Mouse (Mus musculus) adrenal gland, adult 2 months (tissue): ENCODE measurements around the gene Wasf2. TPM values are rescaled to one million over a fixed set of nuclear protein-coding genes. Genes with fewer than 3 reads are reported as not detected.
"Not testable (repeated sequence)": the region's sequence is repeated elsewhere in the genome, so short reads cannot be mapped to it uniquely, and the experiment has no call there.

ENCODE experiments used
- DNase-seq: peaks from one replicate; pipeline ENCODE4 v3.0.0; 2021
- polyA plus RNA-seq: library from polyadenylated mRNA; depleted of rRNA; stranded (reverse); fragments of >200 nt; gene quantifications from 2 replicates; pipeline ENCODE4 v1.2.3, GENCODE M21; 2012
- total RNA-seq, 2 experiments: library from RNA; stranded (reverse); gene quantifications; 2 replicates each; pipeline ENCODE4 v1.2.3; 2021

Wasf2 gene
- total and polyA plus RNA-seq, 3 experiments: 57.0 to 130 (median 99.4) TPM

DNA sequence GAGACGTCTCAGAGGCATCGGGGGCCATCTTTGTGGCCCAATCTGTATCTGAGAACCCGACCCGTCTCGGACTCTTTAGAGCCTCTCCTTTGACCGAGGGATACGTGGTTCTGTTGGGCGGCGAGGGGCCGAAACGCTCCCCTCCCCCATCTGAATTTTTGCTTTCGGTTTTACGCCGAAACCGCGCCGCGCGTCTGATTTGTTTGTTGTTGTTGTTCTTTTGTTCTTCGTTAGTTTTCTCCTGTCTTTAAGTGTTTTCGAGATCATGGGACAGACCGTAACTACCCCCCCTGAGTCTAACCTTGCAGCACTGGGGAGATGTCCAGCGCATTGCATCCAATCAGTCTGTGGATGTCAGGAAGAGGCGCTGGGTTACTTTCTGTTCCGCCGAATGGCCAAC, 33.6 kb upstream of the Wasf2 start:
- DNase-seq: not testable (repeated sequence)

DNA sequence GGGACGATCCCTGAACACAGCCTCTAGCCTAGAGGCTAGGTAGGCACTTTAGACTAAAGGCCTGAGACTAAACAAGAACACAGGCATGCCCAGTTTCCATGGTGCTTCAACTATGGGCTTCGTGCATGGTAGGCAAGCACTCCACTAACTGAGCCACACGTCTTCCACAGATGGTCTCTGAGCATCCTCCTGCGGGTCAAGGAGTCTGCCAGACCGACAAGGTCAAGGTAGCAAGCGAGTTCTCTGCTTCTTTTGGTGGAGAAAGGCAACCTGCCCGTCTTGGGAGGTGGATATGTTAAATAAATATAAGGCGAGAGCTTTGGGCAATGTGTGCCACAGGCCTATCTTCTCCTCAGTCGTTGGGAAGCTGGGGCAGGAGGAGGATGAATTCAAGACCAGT, 28.6 kb upstream of the Wasf2 start:
- no peak for DNase-seq

DNA sequence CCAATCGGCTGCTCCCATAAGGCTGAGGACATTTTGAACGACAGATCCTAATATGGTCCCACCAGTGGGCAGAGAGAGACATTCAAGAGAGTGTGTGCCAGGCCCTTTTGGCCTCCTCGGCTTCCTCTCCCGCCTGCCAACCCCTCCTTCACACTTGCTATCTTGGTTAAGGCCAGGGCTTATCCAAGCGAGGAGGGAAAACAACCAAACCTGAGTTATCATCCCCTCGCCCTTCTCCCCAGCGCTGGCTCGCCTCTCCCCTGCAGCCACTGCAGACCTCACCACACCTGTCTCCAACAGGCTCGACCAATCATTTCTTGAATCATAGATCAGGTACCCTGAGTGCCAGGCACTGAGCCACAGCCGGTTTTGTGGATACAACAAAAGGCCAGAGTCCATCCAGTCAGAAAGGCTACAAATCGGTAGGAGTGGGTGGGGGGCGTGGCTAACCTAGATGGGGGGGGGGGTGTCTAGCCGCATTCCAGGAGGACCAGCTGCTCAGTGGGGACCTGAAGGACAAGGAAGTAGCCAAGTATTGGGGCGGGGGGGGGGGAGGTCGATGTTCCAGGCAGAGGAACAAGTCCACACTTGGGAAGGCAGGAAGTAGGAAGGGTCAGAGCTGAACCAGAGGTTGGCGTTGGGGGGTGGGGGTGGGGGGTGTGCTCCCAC, 26.6 kb upstream of the Wasf2 start:
- no peak for DNase-seq

DNA sequence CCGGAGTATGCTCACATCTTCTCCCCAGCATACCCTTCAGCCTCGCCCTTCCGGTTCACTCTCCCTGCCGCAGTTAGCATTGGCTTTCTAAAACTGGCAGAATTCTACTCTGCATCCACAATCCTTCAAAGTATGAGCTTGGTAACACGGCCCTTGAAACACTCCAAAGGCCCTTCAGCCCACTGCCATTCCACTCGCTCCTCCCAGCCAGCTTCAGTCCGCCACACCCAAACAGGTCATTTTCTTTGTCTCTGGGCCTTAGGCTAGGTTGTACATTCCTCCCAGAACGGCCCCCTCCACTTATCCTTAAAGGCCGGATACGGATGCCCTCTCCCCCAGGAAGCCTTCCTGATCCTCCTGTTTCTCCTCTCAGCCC, 26.1 kb upstream of the Wasf2 start:
- no peak for DNase-seq

DNA sequence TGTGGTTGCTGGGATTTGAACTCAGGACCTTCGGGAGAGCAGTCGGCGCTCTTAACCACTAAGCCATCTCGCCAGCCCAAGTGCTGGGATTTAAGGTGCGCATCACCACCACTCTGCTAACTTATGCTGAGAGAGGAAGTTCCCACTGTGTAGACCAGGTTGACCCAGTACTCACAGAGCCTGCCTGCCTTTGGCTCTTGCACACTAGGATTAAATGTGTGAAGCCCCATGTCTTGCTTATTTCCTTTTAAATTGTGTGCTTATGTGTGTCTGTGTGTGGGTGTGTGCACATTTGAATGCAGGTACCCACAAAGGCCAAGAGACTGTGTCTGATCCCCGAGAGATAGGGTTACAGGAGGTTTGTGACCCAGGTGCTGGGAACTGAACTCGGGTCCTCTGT, 23.6 kb upstream of the Wasf2 start:
- DNase-seq: no peak

DNA sequence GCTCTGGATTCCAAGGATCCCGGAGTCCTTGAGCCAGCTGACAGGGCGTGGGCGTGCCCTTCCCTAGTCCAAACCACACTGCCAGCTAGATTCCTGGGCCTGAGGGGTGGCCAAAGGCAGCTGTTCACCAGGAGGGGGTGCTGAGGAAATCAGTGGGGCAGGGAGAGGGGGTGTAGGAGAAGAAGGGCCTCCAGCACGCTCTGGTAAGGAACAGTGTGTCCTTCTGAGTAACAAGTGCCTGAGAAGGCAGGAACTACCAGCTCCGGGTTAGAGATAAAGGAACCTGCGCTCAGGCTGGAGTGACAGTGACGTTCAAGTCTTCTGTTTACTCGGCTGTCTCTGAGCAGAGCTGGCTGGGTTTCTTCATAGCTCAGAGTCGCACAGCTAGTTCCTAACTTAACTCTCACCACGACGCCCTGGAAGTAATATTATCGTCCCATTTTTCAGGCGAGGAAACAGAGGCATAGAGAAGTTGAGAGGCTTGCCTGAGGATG, 22.5 kb upstream of the Wasf2 start:
- DNase-seq: peak; percentile 59

DNA sequence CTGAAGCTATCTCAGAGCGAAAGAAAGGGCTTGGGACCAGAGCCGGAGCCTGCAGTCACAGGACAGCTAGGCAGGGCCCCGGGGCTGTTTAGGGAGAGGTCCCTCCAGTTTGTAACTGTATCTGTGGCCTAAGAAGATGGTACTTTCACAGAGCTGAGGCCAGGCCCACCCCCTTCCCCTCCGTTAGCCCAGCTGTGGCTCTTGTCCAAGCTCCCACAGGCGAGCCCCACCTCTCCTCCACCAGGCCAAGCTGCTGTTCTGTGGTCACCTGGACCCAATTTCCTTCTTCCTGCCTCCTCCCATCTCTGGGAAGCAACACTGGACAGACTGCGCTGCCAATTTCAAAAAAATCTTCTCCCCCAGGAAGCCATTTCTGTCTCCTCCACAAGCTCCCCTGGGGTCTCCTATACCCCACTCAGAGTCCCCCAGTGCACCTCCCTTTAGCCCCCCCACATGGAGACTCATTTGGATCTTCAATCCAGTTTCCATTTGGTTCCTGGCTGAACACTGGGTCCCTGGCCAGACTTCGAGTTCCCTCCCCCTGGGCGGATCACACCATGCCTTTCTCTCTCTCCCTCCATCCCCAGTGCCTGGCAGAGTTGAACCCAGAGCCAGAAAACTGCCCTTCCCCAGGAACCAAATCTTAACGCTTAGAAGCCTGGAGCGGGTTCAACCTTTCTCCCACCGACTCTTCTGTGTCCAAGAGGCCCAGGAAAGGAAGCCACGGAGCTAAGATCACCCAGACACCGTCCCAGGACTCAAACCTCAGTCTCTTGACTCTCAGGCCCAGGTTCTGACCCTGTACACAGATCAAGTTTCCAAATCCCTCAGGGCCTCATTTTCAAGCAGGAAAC, 21.6 kb upstream of the Wasf2 start:
- no peak for DNase-seq

DNA sequence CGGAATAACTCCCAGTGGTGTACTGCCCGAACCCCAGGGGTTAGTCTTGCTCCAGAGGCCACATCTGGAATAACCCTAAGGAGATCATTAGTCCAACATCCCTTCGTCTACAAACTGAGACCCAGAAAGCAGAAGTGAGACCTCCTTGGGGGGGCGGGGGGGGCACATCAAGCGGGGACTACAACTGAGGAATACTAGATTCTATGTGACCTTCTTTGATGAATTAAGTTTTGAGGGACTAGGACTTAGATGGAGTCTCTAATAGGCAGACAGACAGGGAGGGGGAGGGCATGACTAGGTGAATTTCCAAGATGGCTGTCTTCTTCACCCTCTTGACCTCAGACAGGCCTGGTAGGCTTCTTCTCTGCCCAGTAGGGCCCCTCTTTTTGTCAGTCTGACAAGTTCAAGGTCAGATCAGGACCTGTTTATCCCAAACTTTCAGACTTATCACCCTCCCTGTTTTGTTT, 20.9 kb upstream of the Wasf2 start:
- no peak for DNase-seq

DNA sequence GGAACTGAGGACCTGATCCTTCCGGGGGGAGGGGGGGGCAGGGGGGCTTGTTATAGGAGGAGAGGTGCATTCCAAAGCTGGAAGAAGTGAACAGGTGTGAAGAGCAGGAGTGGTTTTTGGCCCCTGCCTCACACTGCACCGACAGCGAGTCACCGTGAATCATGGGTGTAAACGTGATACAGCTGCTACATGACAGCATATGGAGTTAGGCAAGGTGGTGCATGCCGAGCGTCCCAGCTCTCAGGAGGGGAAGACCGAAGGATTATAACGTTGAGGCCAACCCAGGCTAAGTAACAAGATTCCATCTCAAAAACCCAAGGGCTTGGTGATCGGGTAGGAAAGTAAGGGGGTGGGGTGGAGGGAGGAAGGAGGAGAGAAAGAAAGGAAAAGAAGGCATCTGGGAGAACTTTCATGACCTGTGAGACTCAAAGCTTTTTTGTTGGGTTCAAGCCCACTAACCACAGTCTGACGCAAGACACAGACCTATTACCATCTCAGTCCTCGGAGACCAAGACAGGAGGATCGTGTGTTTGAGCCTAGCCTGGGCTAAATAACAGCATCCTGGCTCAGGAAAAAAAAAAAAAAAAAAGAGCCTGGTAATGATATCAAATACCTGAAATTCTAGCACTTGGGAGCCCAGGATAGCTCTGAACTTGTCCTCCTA, 18.0 kb upstream of the Wasf2 start:
- no peak for DNase-seq

DNA sequence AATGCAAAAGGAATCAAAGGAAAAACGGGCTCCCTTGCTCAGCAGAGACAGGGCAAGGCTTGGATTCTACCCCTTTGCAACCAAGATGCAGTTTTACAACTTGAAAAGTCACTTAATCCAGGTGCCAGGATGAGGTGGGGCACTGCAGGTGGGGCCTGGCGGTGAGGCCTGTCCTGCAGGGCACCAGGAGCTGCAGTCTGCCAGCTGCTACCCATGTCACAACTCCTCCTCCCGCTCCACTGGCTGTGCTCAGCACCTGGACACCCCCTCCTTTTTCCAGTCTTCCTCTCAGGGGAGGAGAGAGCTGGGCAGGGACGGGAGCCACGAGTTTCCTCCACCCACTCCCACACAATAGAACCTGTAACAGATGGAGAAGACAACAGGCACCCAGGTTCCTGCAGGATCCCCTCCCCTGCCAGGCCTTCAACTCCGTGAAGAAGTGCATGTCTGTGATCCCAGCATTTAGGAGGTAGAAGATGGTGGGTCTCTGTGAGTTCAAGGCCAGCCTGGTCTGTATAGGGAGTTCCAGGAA, 16.9 kb upstream of the Wasf2 start:
- no peak for DNase-seq

DNA sequence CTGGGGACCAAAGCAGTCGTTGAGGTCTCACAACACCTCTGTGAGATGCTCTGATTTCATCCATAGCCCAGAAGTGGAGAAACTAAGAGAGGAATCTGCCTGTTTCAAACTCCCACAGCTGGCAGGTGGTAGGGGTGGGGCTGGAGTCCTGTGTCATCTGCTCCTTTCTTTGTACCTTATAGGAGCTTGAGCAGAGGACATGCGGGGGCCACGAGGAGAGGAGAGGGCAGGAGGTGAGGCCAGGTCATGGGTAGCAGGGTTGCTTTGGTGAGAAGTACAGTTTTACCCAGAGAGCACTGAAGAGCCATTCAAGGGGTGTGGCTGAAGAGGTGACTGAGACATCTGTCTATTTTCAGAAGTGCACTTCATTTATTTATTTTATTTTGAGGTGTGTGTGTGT, 15.5 kb upstream of the Wasf2 start:
- DNase-seq: no peak

DNA sequence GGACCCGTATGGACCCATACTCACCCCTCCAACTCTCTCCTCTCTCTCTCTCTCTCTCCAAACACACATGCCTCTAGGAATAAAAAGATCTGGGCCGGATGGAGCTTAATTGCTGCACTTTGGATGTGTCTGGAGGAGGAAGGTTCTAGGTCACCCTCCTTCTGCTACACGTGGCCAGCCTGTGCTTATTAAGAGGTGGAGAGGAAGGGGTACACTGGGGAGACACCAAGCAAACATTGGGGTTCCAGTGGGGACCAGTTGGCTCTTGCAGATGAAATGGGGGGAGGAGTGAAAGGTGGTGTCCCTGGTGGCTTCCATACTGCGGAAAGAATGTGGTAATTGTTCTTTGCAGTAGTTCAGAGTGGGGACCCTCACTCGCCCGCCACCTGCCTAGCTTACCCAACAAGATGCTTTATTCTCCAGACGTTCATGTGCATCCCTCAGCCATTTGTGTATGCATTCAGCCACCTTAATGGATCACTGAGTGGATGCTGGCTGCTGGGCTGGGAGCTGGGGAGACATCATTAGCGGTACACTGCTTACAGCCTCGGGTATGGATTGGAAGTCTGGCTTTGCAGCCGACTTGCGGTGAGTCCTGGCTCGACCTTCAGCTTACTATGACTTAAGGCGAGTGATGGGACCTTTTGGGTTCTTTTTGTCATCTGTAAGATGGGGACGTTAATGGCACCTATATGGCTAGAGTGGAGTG, 14.4 kb upstream of the Wasf2 start:
- no peak for DNase-seq

DNA sequence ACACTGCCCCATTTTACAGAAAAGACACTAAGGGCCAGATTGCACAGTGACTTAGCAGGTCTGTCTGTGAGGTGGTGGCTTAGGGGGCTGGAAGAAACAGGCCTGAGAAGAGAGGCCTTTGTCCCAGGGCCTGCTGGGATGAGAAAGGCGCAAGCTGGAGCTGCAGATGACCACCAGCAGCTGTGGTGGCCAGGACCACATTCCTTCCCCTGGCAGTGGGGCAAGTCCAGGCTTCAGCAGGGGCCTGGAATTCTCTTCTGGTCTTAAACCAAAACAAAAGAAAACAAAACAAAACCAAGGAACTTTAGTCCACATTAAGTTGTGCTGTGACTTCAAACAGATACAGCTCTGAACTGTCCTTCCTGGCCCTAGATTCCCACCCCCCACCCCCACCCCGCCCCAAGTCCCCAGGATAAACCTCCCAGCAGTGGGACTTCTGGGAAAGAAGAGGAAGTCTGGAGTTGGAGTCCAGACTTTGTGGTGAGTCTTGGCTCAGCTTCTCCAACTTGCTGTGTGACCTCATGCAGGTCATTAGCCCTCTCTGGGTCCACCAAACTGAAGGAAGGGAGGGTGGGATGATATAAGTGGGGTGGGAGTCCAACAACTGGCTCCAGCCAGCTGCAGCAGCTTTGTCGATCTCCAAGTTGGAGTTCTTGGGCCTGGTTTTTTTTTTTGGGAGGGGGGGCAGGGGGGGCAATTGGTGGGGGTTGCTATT, 13.4 kb upstream of the Wasf2 start:
- no peak for DNase-seq

DNA sequence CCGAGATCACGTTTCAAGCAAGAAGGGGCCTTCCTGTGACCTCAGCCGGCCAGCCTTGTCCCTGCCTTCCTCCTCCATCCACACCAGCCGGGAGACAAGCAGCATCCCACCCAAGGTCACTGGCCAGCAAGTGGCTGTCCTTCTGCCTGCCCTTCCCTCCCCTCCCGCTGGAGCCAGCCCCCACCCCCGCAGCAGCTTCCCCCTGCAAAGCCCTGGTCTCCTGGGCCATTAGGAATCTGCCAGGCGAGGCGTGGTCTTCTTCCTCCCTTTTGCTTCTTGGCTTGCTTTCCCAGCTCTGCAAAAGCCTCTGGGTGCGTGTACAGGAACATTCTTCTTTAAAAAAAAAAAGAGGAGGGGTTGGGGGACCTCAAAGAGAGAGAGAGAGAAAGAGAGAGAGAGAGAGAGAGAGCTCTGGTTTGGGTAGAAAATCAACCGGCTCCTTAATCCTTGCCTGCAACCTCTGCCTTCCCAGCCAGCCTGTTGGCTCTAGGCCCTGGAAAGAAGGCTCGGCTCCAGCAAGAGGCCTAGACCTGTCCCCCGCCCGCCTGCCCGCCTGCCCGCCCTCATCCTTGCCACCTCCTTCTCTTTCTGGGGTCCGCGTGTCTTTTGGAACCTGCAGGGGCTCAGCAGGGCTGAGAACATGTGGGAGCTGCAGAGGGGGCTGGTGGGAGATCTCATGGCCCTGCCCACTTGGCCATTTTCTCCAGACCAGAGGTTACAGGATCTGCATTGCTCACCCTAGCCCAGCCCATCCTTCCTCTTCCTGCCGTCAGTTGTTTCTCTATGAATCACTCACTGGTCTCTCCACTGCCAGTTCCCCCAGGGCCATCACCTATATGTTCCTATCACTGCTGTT, 12.5 kb upstream of the Wasf2 start:
- peak; percentile 89 for DNase-seq

DNA sequence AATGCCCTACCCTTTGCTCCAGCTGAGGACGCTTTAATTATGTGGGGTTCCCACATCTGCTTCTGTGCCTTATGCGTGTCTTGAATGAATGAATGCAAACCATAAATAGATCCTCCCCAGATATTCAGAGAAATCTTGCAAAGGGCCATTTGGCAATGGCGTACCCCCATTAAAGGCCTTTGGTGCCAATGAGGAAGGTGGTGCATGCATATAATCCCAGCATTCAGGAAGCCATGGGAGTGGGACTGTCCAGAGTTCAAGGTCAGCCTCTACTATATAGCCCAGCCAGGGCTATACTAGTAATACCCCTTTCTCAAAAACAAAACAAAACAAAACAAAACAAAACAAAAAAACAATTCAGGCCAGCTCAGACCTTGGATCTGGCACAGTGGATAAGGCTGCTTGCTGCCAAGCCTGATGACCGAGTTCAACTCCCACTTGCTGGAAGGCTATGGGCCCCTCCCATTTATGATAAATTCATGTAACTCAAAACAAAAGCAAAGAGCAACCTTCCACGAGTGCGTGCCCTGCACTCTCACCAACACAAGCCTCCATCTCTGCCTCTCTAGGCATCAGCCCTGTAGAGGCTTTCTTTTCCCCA, 11.4 kb upstream of the Wasf2 start:
- DNase-seq: peak; percentile 48

DNA sequence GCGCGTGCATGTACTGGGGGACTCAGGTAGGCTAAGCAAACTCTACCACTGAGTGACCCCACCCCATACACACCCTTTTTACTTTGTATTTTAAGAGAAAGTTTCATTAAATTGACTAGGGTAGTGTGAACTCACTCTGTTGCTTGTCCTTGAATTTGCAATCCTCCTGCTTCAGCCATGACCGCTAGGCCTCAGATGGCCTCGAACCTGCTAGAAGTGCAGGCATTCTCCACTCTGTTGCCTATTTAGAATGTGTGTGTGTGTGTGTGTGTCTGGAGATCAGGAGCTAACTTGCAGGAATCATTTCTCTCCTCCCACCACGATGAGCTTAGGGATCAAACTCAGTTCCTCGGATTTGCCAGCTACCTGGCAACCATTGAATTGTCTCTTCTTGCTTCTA, 10.7 kb upstream of the Wasf2 start:
- no peak for DNase-seq

DNA sequence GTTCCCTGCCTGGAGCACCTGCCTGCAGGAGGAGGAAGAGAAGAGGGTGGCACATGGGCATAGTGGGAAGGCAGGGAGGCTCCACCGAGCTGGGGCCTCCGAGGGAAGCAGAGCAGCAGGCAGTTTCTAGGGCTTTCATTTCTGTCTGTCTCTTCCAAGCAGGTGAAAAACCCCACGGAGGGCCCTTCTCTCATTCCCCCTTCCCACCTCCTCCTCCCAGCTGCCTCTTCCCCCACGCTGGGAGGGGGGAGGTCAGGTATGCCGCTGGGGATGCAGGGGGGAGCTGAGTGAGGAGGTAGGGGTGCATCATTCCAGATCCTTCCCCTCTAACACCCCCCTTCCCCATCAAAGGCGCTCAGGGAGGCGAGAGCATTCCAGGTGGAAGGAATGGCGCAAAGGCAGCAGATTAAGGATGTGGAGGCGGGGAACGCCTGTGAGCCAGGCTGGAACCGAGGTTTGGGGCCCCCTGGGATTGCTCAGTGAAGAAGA, 9.4 kb upstream of the Wasf2 start:
- DNase-seq: no peak

DNA sequence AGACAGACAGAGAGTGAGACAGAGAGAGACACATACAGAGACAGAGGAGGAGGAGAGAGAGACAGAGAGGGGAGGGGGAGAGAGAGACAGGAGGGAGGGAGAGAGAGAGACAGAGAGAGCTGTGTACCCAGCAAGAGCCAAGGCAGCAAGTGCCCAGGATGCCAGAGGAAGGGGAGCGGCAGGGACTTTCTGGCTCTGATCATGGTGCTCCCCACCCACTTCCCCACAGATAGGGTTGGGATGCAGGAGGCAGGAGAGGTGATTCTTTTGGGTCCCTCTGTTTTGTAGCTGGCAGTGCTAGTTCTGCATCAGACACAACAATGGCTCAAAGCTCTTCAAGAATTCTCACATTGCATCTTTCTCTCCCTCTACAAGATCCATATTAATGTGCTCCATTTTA, 8.9 kb upstream of the Wasf2 start:
- DNase-seq: no peak

DNA sequence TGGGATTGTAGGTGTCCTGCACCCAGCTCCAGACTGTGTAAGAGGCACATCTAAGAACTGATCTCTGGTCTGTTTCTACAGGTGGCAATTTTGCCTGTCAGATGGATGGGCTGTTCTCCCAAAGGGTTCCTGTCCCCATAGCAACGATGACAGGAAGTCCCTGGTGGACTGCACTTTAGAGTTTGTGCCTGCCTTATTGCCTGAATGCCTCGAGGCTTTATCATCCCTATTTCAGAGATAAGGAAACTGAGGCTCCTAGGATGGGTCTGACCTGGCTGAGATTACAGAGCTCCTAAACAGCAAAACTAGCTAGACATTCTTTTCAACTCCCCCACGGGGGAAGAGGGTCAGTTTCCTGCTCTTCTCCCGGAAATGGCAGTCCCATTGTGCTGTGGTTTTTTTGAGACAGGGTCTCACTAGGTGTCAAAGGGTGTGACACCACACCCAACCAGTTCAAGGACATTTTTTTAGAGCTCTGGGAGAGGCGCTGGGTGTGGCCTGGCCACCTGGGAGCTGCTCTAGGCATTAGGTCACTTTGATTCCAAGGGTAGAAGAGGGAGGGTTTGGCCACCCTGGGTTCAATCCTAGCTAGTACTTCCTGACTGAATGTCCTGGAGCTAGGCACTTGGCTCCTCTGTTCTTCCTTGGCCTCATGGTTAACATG, 8.2 kb upstream of the Wasf2 start:
- peak; percentile 30 for DNase-seq
